Mouse (Mus musculus): Measurements from ENCODE around the gene B4gat1. TPM values are rescaled to one million over a fixed set of nuclear protein-coding genes. Genes with fewer than 3 reads are reported as not detected.
A peak's percentile ranks its signal among the peaks of the same experiment; 100 is the strongest.

B4gat1 gene
- polyA plus RNA-seq, 2 experiments from 2014 or later = 11.9 to 20.5 TPM

DNA sequence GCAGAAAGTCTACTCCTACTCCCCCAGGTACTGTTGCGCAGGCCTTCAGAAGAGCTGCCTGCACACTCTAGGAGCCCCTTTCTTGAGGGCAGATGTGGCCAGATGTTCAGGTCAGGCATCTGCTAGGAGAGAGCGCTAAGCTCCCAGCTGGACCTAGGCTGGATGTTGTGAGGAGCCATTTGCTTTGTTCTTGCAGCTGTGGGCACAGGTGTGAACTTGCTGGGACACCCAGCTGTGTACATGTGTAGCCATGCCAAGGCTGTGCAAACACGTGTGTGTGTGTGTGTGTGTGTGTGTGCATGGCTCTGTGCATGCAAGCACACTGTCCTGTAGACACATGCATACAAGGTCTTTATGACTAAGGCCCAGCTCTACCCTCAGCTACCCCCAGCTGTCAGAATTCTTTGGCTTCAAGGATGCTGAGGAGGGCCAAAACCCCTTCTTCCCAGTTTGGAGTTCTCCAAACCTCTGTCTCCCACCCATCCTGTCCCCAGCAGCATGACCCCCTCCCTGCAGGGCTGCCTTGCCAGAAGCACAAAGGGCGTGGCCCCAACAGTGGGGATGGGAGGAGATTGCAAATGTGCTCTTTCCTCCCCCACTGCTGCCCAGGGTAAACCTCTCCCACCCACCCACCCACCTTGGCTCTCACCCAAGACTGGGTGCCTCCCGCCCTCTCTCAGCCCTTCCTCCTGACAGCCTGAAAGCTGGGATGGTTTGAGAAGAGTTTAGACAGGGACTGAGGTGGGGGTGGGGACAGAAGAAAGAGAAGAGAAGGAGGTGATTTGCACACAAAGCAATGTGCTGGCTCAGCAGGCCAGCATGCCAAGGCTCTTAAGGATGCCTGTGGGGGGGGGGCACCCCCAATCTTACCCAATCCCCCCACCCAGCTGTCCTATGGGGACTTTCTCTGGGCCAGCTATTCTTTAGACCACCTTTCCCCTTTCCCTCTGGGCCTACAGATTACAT is 22.0 kb downstream of the B4gat1 start:
- ATAC-seq = no peak

DNA sequence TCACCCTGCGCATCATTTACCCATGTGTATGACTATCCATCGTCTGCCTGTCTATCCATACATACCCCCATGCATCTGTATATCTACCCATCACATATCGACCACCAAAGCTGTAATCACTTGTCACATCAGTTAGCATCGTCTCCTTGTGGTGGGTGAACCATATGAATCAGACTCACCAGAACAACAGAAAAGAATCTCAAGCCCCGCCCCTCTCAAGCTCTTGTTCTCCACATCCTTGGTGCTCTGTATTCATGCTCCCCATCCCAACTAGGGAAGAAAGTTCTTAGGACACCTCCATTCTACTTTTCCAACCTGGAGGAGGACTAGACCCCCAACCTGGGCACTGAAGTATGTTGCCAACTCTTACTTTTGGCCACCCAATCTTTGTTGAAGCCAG is 23.4 kb downstream of the B4gat1 start:
- ATAC-seq = no peak

DNA sequence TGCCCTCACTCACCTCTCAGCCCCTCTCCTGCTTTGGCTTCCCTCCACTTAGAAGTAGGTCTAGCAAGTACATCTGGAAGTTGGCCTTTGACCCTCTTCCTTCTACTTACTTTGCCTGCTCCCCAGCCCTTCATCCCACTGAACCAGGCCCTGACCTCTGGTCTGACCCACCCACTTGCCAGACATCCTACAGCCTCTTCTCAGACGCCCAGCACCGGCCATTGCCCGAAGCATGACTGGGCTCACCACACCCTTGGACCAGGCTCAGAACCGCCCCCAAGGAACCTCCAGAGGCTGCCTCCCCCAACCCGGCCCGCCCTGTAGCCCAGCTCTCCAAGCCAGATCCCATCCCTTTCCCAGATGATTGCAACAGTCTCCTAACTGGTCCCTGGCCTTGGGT is 23.8 kb downstream of the B4gat1 start:
- ATAC-seq = no peak

DNA sequence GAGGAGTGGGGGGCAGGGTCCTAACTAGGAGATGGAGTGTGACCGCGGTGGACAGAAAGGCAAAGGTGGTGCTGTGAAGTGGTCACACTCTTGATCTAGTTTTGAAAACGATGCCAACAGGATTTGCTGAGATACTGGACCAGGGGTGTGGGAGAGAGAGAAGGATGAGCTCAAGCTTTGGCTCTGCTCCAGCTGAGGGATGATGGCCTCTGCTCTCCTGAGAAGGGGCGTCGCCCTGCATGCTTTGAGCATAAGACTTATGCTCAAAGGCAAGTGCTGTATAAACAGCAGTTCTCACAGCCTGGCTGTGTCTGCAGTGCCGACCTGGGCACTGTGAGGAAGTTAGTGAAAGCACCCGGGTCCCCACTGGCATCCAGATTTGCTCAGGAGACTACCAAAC is 26.5 kb downstream of the B4gat1 start:
- no peak for ATAC-seq

DNA sequence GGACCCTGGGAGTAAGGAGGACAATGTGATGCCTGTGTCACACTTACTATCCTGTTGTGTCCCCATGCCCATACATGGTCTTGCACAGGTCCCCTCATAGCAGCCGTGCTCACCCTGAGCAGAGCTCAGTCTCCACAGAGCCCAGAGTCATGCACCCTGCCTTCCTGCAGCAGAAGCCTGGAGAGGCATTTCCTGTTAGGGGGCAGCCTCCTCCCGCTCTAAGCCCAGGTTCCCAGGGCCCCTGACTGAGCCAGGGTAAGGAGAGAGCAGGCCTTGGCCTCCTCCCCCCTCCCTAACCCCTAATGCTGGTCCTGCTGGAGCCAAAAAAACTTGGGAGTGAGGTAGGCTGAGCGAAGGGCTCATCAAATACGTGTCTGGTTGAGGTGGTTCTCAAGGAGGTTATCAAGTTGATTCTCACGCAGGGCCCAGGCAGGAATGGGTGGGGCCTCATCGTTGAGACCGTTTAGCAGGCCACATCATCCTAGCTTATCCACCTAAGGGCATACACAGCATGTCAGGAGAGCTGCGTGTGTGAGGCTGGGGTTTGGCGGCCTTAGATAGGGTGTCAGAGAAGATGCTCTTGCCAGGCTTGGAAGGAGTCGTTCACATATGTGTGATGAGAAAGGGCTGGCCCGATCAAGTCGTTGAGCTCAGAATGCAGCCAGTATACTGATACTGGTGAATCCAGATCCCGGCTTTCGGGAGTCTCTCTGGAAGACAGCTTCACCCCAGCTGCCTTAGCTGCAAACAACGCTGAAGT is 28.6 kb downstream of the B4gat1 start:
- ATAC-seq = no peak

DNA sequence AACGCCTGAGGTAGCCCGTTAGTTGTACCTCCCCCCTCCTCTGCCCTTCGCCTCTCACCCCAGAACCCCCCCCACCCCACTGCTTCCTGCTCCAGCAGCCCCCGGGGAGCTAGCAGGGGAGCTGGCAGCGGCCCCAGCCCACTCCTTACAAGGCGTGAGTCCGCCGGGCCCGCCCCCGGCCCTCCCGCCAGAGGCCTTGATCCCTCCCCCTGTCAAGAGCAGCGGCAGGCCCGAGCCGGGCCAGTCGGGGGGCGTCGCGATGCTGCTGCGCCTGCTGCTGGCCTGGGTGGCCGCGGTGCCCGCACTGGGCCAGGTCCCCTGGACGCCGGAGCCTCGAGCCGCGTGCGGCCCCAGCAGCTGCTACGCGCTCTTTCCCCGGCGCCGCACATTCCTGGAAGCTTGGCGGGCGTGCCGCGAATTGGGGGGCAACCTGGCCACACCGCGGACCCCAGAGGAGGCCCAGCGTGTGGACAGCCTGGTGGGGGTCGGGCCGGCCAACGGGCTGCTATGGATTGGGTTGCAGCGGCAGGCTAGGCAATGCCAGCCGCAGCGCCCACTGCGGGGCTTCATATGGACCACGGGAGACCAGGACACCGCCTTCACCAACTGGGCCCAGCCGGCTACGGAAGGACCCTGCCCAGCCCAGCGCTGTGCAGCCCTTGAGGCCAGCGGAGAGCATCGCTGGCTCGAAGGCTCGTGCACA is 29.4 kb downstream of the B4gat1 start, which contains the start of gene Cd248:
Gene Cd248, plus strand, starts transcription at position 212 of the 703 bp plus-strand sequence.
- ATAC-seq = no peak

DNA sequence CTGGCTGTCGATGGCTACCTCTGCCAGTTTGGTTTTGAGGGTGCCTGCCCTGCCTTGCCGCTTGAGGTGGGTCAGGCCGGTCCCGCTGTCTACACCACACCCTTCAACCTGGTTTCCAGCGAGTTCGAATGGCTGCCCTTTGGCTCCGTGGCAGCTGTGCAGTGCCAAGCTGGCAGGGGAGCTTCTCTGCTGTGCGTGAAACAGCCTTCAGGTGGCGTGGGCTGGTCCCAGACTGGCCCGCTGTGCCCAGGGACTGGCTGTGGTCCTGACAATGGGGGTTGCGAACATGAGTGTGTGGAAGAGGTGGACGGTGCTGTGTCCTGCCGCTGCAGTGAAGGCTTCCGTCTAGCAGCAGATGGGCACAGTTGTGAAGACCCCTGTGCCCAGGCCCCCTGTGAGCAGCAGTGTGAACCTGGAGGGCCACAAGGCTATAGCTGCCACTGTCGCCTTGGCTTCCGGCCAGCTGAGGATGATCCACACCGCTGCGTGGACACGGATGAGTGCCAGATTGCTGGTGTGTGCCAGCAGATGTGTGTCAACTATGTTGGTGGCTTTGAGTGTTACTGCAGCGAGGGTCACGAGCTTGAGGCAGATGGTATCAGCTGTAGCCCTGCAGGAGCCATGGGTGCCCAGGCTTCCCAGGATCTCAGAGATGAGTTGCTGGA is 30.1 kb downstream of the B4gat1 start:
- ATAC-seq = no peak

DNA sequence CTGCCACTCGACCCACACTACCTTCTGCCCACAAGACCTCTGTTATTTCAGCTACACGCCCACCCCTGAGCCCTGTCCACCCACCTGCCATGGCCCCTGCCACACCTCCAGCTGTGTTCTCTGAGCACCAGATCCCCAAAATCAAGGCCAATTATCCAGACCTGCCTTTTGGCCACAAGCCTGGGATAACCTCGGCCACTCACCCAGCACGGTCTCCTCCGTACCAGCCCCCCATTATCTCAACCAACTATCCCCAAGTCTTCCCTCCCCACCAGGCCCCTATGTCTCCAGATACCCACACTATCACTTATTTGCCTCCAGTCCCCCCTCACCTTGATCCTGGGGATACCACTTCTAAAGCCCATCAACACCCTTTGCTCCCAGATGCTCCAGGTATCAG is 30.9 kb downstream of the B4gat1 start:
- ATAC-seq = no peak

DNA sequence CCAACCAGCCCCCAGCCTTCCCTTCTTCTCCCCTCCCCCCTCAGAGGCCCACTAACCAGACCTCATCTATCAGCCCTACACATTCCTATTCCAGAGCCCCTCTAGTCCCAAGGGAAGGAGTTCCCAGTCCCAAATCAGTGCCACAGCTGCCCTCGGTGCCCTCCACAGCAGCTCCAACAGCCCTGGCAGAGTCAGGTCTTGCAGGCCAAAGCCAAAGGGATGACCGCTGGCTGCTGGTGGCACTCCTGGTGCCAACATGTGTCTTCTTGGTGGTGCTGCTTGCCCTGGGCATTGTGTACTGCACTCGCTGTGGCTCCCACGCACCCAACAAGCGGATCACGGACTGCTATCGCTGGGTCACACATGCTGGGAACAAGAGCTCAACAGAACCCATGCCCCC is 31.4 kb downstream of the B4gat1 start:
- no peak for ATAC-seq

DNA sequence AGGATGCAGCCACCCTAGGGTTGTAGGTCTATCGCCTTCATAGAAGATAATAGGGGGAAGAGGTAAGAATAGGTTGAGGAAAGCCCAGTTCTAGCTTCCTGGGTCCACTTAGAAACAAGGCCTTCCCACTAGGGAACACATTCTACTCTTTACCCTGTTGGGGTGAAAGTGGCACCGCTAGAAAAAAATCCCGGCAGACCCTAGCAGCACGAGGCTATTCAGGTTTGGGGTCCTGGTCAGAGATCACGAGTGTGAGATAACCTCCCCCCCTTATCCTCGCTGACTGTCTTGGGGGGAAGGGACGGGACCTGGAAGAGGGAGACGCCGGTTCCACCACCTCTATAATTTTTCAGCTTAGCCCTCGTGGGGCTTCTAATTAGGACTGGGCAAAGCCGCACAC is 32.5 kb downstream of the B4gat1 start:
- no peak for ATAC-seq

DNA sequence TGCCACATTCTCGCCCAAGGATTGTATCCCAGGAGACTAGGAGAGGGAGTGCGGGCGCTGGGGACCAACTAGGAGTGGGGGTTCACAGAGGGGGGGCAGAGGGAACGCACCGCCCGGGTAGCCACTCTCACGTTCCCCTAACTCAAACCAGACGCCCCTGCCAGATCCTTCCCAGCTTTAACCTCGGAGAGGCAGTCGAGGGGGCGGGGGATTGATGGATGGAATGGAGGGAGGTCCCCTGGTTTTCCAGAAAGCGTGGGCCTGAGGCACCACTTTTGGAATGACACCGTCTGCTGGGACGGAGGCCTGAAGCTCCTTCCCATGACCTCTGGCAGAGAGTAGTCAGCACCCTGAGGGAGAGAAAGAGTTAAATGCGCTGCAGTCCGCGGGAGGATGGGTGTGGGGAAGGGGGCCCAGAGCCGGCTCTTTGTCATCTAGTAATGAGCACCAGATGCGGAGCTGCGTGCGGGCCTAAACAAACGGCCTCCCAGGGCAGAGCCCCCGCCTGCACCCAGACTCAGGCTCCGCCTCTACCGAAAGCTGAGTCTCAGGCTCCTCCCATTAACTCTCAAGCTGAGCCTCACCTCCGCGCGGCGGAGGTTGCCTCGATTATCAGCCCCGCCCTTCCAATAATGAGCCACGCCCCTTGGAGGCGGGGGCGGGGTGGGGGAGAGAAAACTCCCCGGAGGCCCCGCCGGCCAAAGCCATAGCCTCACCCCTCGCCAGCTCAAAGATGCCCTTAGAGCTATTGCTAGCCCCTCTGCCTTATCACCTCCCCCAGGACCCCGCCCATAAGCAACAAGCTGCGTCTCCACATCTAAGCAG is 33.1 kb downstream of the B4gat1 start:
- peak; percentile 88 for ATAC-seq

DNA sequence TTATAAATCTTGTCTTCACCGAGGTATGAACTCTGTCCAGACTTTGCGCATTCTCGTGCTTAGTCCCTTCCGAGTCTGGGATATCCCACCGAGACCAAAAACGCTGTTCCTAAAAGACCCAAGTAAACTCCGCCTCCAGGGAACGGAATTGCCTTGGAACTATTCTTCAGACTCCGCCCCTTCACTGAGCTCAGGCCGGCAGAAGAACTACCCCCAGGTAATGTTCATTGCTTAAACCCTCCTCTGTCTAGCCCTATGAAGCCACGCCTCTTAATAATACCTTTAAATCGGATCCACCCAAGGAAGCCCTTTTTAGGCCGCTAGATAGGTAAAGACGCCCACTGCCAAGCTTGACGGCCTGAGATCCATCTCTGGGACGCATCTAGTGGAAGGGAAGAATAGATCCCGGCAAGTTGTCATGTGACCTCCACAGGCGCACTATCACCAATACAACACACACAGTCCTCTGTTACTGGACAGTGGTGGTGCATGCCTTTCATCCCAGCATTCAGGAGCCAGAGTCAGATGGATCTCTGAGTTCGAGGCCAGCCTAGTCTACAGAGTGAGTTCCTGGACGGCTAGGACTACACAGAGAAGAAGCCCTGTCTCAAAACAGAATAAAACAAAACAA is 33.9 kb downstream of the B4gat1 start:
- ATAC-seq = no peak

DNA sequence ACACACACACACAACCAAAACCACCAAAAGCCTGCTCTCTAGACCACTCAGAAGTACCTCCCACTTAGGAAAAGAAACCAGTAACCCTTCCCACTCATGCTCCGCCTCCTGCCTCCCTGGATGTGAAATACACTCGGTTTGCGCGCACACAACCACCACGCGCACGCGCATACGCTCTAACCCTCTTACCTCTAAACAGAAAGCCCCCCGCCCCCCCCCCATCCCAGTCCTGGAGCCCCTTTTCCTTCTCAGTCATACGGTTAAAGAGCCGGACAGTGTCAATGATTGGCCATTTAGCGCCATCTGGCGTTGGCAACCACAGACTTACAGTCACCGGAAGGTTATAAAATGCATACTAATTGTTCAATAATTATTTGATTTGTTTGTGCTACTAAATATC is 34.4 kb downstream of the B4gat1 start:
- no peak for ATAC-seq

DNA sequence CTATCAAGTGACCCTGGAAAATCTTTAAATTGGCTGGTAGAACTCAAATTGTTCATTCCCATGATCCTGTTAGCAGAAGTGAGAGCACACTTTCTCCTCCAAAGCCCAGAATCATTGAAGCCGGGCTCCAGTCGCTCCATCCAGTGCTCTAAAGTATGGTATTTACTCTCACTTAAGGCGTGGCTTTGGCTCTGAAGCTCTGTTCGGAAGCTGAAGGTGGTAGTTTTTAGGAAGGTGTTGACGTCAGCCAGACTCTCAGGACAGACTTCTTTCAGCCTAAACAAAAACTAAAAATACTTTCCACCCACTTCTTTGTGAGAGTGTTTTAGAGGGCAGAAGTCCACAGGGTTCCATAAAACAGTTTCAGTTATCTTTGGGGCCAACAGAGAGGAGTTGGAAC is 34.9 kb downstream of the B4gat1 start:
- no peak for ATAC-seq

DNA sequence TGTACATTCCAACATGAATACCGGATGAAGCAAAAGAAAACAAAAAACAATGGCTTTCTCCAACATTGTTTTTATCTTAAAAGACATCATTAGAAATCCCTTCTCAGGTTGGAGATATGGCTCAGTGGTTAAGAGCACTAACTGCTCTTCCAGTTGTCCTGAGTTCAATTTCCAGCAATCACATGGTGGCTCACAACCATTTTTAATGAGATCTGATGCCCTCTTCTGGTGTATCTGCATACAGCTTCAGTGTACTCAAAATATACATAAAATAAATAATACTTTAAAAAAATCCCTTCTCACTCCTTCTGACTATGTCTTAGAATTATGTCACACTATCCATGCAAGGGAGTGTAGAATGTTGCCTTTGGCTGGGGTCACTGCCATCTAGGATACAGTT is 40.7 kb downstream of the B4gat1 start:
- ATAC-seq = no peak

DNA sequence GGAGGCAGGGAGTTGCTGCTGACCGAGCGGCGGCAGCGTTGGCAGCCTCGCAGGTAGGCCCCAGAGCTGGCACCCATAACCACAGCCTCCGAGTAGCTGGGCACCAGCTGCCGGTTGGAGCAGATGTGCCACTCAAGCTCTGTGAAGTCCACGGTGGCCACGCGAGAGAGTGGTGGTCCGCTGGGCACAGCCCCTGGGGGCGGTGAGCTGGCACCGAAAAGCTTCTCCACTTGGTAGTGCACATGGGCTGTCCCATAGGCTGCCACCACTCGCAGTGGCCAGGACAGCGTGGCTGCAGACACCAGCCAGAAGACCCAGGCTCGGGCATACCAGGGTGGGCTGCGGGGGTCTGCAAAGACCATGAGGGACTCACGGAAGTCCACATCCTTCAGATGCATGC is 43.4 kb downstream of the B4gat1 start:
- ATAC-seq = no peak

DNA sequence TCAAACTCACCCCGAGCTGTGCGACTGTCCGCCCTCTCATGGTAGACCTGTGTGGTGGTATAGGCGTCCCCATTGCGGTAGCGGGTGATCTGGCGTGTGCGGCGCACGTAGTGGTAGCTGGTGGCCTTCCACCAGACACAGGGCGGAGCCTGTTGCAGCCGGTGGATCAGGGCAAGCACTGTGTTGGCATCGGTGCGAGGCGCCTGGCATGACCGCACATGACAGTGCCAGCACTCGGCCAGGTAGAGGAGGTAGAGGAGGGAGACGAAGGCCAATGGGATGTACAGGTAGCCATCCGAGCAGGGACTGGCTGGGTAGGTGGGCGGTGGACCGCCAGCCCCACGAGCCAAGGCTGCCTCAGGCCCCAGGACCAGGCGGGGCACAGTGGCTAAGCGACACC is 44.0 kb downstream of the B4gat1 start:
- no peak for ATAC-seq

DNA sequence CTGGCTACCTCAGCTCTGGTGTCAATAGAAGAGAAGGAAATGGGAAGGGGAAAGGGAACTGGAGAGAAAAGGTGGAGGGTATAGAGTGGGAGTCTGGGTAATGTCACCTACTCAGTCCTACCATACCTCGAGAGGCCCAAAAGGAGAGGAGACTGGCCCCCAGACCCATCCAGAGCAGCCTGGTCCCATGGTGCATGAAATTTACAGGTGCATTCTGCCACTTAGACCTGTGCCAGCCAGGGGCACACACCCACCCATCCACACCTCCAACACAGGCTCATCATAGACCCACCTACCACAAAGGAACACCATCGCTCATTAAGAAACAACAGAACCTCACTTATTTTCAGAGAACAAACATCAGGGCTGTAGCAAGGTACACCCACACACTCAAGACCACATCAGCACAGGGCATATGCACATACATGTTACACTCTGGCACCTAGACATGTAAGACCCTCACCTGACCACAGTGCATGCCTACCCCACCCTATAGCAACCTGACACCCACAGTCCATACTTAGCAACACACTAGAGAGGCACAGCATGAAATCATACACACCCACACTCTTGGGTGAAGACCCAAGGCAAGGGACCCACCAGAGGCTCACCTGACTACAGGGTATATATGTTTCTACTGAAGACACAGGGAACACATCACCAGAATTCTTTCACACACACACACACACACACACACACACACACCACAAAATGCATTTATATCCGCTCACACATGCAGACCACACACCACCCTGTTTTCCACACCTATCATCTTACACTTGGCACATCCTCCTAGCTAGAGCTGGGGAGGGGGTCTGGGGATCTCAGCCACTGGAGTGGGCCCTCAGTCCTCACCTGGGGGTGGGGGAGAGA is 45.6 kb downstream of the B4gat1 start:
- ATAC-seq = no peak

DNA sequence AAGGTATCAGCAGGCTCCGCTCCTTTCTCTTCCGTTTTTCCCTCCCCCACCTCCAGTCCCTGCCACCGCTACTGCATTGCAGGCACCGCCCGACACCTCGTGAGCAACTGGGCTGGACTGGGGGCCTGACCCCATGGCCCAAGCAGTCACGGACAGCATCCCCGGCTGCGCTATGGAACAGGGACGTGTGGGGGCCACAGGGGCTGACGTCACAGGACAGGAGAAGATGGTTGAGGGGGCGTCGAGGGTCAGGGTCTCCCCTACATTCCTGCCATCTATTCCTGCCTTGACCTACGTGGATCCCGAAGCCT is 46.2 kb downstream of the B4gat1 start:
- ATAC-seq = no peak

DNA sequence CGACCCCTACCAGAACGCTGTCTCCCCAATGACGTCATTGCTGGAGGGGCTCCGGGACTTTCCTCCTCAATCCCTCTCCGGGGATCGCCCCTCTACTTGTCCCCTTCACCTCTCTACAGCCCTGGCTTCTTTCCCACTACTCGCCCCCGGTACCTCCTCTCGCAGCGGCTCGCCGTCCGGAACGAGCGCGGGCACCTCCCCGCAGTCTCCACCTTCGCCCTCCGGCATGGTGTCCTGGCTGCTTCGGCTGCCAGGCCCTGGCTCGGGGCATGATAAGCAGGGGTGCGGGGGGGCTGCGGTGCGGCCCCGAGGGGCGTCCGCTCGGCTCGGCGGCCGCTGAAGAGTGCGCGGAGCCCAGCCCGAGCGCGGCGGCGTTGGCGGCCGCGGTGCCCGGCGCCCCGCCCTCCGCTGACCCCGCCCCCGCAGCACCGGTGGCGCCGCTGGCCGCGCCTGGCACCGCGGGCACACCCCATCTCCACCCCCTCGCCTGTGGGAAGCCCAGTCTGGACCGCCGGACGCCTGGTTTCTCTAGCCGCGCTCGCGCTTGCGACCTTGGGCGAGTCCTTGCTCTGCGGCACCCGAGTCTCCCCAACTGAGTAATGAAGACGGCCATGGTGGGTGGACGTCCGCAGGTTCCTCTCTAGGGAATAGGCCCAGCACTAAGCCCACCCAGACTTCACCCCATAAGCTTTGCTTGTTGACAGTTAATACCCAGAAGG is 46.7 kb downstream of the B4gat1 start, which contains the start of gene Tmem151a:
Gene Tmem151a, minus strand, starts transcription at position 387 of the 719 bp plus-strand sequence.
- no peak for ATAC-seq

Data from CD4-positive, CD25-positive, alpha-beta regulatory T cell, adult 4 months (primary cell).